Mouse (Mus musculus) olfactory bulb, adult 2 months (tissue): Measurements from ENCODE around the gene Mknk1. TPM values are rescaled to one million over a fixed set of nuclear protein-coding genes. Genes with fewer than 3 reads are reported as not detected.

Experiments
- H3K27ac ChIP-seq: fragments of 200-500 bp; 2 replicates; pipeline ENCODE4 v1.5.1; 2012; ENCODE audit warnings: low read depth, low read length; ENCODE audit not compliant: insufficient read depth
- H3K4me1 ChIP-seq: fragments of 200-500 bp; 2 replicates; pipeline ENCODE4 v1.6.1; 2012; ENCODE audit warnings: low read length; ENCODE audit not compliant: control insufficient read depth, insufficient read depth
- H3K4me3 ChIP-seq: fragments of 200-500 bp; 2 replicates; pipeline ENCODE4 v1.5.1; 2012; ENCODE audit warnings: mild to moderate bottlenecking, low read depth, low read length, moderate library complexity; ENCODE audit not compliant: insufficient read depth
- CTCF ChIP-seq: fragments of 200-500 bp; IDR thresholded peaks from 2 replicates; pipeline ENCODE4 v1.5.1; 2012; ENCODE audit warnings: low read depth, mild to moderate bottlenecking, low read length, moderate library complexity; ENCODE audit not compliant: insufficient read depth
- POLR2A ChIP-seq: fragments of 200-500 bp; IDR thresholded peaks from 2 replicates; pipeline ENCODE4 v1.6.1; 2012; ENCODE audit warnings: mild to moderate bottlenecking, low read depth, low read length, moderate library complexity; ENCODE audit not compliant: insufficient read depth
- WGBS: fragments of 180-500 bp; shearing (Covaris S2); methylation state at CpG from one replicate; pipeline ENCODE4 v1.1.7; 2018; 5-methylcytosine and 5-hydroxymethylcytosine counted together
- polyA plus RNA-seq: library from polyadenylated mRNA; stranded (reverse); fragments of >200 nt; gene quantifications from 2 replicates; pipeline ENCODE4 v1.2.4, GENCODE M21; 2012; ENCODE audit warnings: low replicate concordance; ENCODE audit not compliant: missing spikeins, insufficient read depth, insufficient read length

Gene Mknk1
- polyA plus RNA-seq, 1 experiment, result not detected

DNA sequence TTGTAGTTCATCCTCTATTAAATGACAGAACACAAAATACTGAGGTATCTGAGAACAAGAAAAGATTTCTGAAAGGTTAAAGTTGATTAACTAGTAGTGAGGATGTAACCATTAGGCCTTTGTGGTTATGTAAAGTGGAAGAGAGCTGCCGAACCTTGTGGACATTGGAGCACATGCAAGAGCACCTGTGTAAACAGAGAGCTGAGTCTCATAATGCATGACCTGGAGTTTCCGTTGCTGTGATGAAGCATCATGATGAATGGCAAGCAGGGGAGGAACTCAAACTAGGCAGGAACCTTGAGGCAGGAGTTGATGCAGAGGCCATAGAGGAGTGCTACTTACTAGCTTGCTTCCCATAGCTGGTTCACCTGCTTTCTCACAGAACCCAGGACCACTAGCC is 11.6 kb downstream of the Mknk1 start:
- WGBS, result 73% methylated on average over 2 of the region's 2 CpGs
- Histone ChIP-seq H3K4me1 (peaks cover 6% of the 10 kb centered on the region; the same call in 1 of the 2 replicates), H3K4me3 (no peak overlapping the region), H3K27ac (no peak overlapping the region)
- no peak for TF ChIP-seq CTCF
- no peak for TF ChIP-seq POLR2A

DNA sequence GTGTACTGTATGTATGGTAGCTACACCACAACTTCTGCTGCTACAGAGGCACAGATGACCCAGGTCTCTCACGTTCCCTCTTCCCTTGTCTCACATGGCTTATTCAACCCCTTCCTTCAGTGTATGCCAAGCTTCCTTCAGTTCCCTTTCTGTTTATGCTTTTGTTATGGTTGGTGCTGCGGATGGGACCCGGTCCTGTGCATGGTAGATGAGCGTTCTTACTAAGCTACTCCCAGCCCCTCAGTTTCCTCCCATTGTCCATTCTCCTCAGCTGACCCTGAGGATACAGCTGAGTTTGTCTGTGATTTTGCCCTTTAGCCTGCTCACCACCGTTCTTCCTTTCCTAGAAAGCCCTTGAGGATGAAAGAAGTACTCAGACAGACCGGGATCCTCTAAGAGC is 12.6 kb downstream of the Mknk1 start:
- TF ChIP-seq CTCF, result no peak
- no peak for TF ChIP-seq POLR2A
- Histone ChIP-seq H3K4me3 (no peak overlapping the region), H3K4me1 (peaks cover 13% of the 10 kb centered on the region), H3K27ac (no peak overlapping the region)
- WGBS, result 88% methylated on average over 6 of the region's 6 CpGs

DNA sequence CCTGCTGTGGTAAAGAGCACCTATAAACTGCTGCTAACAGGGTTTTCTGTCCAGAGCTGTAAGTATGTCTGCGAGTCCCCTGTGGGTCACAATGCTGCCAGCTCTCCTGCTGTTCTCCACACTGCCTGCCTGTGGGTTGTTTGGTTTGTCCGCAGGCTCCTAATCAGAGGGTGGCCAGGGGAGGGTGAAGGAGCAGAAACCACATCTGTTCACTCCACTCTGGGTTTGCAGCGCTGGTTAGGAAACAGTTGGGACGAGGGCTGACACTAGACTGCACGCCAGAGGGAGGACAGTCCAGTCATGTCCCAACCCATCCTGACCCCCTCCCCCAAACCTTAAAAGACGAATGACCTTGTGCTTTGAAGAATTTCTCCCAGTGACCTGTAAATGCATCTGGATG is 16.1 kb downstream of the Mknk1 start:
- TF ChIP-seq CTCF (no peak), POLR2A (no peak)
- no peak overlapping the region for H3K27ac ChIP-seq
- H3K4me1 ChIP-seq, result peaks cover 13% of the 10 kb centered on the region
- WGBS, result 53% methylated on average over 6 of the region's 6 CpGs
- H3K4me3 ChIP-seq, result no peak overlapping the region

DNA sequence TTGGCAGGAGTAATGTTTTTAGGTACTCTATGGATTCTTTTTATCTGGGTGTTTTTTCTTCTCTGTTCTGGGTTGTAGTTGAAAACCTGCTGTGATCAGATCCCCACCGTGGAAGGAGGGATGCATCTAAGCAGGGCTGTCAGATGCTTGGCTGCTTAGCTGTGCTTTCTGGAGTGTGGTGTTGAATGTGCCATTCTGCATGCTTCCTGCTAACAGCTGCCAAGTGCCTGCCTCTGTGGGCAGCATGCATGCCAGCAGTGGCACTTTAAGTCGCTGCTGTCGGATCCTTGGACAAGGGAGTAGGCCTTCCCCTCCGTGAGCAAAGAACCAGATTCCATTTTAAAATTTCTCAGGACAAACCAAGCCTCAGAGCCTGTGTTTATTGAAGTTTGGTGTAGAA is 16.6 kb downstream of the Mknk1 start:
- Histone ChIP-seq H3K4me3 (no peak overlapping the region), H3K4me1 (peaks cover 13% of the 10 kb centered on the region), H3K27ac (no peak overlapping the region)
- TF ChIP-seq POLR2A (no peak), CTCF (no peak)
- 21% methylated on average over 4 of the region's 4 CpGs for WGBS

DNA sequence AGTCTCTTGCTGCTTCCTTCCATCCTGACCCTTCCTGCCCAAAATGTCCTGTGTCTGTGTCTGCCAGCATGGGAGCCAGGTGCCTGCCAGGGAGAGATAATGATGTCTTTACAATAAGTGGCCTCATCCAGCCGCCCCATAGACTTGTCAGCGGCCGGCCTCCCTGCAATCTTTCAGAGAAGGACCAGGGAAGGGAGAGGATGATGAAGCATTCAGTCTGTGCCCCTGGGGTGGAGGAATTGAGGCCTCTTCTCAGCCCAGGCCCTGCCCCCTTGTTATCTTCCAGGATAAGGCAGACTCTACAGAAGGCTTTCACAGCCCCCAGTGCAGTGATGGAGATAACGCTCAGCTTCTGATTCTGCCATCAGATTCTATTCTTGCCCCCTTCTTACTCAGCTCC is 17.3 kb downstream of the Mknk1 start:
- H3K4me3 ChIP-seq, result no peak overlapping the region
- peaks cover 13% of the 10 kb centered on the region for H3K4me1 ChIP-seq
- 79% methylated on average over 4 of the region's 4 CpGs for WGBS
- no peak for TF ChIP-seq CTCF
- TF ChIP-seq POLR2A, result no peak
- H3K27ac ChIP-seq, result no peak overlapping the region

DNA sequence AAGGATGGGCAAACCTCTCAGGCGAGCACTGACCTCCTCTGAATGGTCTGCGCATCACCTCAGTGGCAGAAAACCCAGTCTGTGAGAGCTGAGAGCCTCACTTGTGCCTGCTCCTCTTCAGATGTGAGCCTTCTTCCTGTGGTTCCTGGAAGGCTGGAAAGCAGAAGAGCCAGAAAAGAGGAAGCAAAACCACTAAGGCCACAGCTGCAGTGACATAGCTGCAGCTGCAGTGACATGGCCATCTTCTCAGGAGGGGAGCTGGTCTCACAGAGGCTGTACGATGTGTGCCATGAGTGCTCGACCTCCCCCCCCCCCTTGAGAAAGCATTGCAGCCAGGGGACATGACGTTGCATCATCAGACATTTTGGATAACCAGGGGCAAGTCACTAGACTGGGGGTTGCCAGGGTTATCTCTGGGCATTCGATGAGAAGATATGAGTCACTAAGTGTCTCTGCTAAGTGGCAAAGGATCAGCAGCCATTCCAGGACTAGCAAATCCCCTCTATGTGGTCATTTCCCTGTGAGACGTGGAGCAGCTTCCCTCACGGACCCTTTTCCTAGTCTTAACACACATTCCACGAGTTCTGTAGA is 18.4 kb downstream of the Mknk1 start:
- Histone ChIP-seq H3K4me1 (peaks cover 13% of the 10 kb centered on the region), H3K4me3 (no peak overlapping the region), H3K27ac (no peak overlapping the region)
- TF ChIP-seq CTCF, result no peak
- no peak for TF ChIP-seq POLR2A
- WGBS, result 82% methylated on average over 9 of the region's 9 CpGs

DNA sequence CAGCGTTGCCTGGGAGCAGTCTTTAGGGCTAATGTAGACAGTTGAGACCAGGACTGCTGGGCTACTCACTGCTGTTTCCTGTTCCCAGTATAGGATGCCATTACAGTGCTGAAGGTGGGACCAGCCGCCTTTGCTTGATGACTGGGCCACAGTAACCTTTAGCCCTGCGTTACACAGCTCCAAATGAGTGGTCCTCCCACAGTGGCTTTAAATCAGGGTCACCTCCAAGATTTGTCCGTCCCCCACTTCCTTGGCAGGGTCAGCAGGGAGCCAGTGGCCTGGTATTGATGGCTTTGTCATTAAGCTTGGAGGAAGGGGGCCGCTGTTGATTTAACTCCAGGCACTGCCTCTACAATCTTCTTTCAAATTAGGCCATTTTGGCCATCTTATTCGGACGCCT is 24.4 kb downstream of the Mknk1 start:
- Histone ChIP-seq H3K4me3 (no peak overlapping the region), H3K27ac (no peak overlapping the region), H3K4me1 (no peaks in the 10 kb centered on the region)
- no peak for TF ChIP-seq POLR2A
- TF ChIP-seq CTCF, result no peak
- WGBS, result 74% methylated on average over 7 of the region's 7 CpGs

DNA sequence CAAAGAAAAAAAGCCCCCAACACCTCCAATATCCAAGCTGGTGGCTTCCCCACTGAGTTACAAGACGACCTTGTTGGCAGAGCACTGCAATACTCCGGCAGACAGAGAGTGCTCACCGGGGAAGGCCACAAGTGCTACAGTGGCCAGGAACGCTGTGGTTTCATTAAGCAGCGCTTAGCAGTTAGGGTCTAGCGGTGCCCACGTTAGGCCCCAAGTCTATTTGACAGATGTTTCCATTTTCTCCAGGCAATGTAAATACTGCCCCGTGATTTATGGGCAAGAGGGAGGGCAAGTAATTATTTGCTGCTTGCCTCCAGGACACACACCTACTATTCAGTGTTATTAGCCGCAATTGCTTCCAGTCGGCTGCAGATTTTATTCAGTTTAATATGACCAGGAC is 24.9 kb downstream of the Mknk1 start:
- H3K4me3 ChIP-seq, result no peak overlapping the region
- 59% methylated on average over 10 of the region's 10 CpGs for WGBS
- H3K4me1 ChIP-seq, result no peaks in the 10 kb centered on the region
- H3K27ac ChIP-seq, result no peak overlapping the region
- no peak for TF ChIP-seq POLR2A
- TF ChIP-seq CTCF, result no peak

DNA sequence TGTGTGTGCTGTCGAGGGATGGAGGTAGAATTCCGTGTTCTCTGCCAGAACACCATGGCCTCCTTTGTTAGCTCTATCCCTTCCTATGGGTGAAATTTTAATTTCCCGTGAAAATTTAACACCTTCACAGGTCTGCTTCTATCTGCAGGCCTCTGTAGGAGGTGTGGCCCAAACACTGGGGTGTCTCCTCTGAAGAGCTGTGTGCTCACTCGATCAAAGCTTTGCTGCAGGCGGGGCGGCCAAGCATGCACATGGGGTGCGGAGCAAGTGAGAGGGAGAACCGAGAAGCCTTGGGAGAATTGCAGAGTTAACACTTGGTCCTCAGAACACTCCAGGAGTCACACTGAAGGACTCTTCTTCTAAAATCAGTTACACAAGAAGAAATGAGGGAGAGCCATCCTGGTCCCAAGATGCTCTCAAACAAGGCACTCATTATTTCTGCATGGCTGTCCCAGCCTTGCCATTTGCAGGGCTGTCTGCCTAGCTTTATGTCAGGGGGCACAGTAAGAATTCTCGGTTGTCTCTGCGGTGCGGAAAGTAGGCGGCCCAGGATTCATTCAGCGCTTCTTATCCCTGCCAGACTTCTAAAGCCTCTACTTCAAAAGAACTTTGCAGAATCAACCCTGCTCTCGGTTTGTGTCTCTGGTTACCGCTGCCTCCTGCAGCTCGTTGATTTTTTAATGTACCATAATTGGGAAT is 30.7 kb downstream of the Mknk1 start:
- 46% methylated on average over 16 of the region's 16 CpGs for WGBS
- no peak overlapping the region for H3K27ac ChIP-seq
- peaks cover 2% of the 10 kb centered on the region for H3K4me1 ChIP-seq
- TF ChIP-seq CTCF (no peak), POLR2A (no peak)
- H3K4me3 ChIP-seq, result no peak overlapping the region
